Mouse (Mus musculus) stomach, embryonic 14.5 days (tissue): ENCODE measurements around the gene Zdhhc5. TPM values are rescaled to one million over a fixed set of nuclear protein-coding genes. Genes with fewer than 3 reads are reported as not detected.

Source experiments
- ATAC-seq: fragments of 200-750 bp; cut with Nextera tagmentation; 2 replicates; pipeline ENCODE4 v1.8.0; 2017; ENCODE audit warnings: low read depth, moderate TSS enrichment; ENCODE audit not compliant: insufficient number of reproducible peaks, insufficient read depth, low FRiP score
- H3K27ac ChIP-seq: fragments of 300-500 bp; sonication (generic); 2 replicates; pipeline ENCODE4 v1.5.1; 2014; ENCODE audit warnings: mild to moderate bottlenecking, low read length, moderate library complexity, mixed read lengths
- H3K27me3 ChIP-seq: fragments of 300-500 bp; sonication (generic); 2 replicates; pipeline ENCODE4 v1.6.1; 2014; ENCODE audit warnings: low read length, control low read depth, mixed read lengths; ENCODE audit not compliant: control insufficient read depth, insufficient read depth
- H3K36me3 ChIP-seq: fragments of 300-500 bp; sonication (generic); 2 replicates; pipeline ENCODE4 v1.6.1; 2014; ENCODE audit warnings: mild to moderate bottlenecking, control low read depth, low read length, moderate library complexity, mixed read lengths; ENCODE audit not compliant: control insufficient read depth, insufficient read depth
- H3K4me1 ChIP-seq: fragments of 300-500 bp; sonication (generic); 2 replicates; pipeline ENCODE4 v1.6.1; 2014; ENCODE audit warnings: low read length, control low read depth, mixed read lengths; ENCODE audit not compliant: control insufficient read depth, insufficient read depth
- H3K4me2 ChIP-seq: fragments of 300-500 bp; sonication (generic); replicated peaks from 2 replicates; pipeline ENCODE4 v1.6.1; 2014; ENCODE audit warnings: low read depth, low read length, control low read depth
- H3K4me3 ChIP-seq: fragments of 300-500 bp; sonication (generic); 2 replicates; pipeline ENCODE4 v1.5.1; 2014; ENCODE audit warnings: low read depth, low read length, control low read depth
- H3K9ac ChIP-seq: fragments of 300-500 bp; sonication (generic); replicated peaks from 2 replicates; pipeline ENCODE4 v1.6.1; 2014; ENCODE audit warnings: low read depth, mild to moderate bottlenecking, control low read depth, low read length, moderate library complexity, mixed read lengths
- H3K9me3 ChIP-seq: fragments of 300-500 bp; sonication (generic); 2 replicates; pipeline ENCODE4 v1.6.1; 2016; ENCODE audit warnings: low read depth, low read length, control low read depth; ENCODE audit not compliant: control insufficient read depth
- WGBS: fragments of 180-500 bp; shearing (Covaris S2); extraction: QIAGEN DNeasy Blood & Tissue Kit; methylation state at CpG from one replicate; pipeline ENCODE4 v1.1.7; 2014; 5-methylcytosine and 5-hydroxymethylcytosine counted together
- polyA plus RNA-seq: library from polyadenylated mRNA; unstranded; fragments of >200 nt; fragmentation: Nextera tagmentation; extraction: Ambion mirVana; gene quantifications from 2 replicates; pipeline ENCODE4 v1.2.1, GENCODE M21; 2014

Zdhhc5 gene
- polyA plus RNA-seq, 1 experiment from 2014 or later, result 35.9 TPM

DNA sequence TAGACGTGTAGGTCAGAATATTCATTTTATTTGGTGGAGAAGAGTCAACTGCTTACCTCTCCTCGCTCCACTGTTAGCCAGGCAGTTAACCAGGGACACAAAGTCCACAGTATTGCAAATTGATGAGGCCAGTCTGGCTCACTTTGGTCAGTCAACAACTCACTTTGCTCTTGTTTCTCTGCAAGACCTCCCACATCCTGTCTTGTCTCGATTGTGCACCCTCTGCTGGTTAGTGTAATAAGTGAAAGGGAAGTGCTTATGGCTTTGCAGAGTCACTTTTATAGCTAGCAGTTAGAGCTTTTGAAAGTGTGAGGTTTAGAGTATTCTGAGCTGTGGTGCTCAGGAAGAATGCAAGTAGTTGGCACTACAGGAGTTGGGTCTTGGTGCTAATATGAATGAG lies 54.7 kb downstream of the Zdhhc5 start:
- Histone ChIP-seq H3K4me1 (no peaks in the 10 kb centered on the region), H3K36me3 (no peaks in the 10 kb centered on the region), H3K4me3 (no peak overlapping the region), H3K27ac (no peak overlapping the region), H3K4me2 (no peak overlapping the region), H3K9me3 (no peaks in the 10 kb centered on the region), H3K9ac (no peak overlapping the region), H3K27me3 (no peaks in the 10 kb centered on the region)
- WGBS, result 64% methylated on average over 3 of the region's 3 CpGs
- no peak for ATAC-seq

DNA sequence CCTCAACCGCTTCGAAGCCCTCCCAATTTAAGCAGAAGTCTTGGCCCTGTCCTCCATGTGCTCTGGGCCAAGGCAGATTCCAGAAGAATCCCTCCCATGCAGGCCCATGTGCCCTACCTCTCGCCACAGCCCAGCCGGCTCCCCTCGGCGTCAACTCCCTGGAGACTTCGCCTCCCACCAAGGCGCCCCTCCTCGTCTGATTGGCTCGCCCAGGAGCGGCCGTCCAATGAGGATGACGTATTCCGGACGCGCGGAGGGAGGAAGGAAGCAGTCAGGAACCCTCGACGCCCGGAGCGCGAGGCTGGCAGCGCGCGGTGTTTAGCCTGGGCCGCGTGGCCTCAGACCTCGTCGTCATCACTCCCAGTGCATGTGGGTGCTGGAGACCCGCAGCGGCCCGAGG lies 56.2 kb downstream of the Zdhhc5 start, which contains the start of gene Btbd18:
Btbd18 (plus strand) TSS at position 274 of the 400 bp plus-strand sequence.
- Histone ChIP-seq H3K4me3 (no peak within 1 kb of the TSS), H3K4me2 (no peak within 1 kb of the TSS), H3K4me1 (no peaks in the 10 kb centered on the region), H3K9ac (no peak within 1 kb of the TSS), H3K36me3 (no peaks in the 10 kb centered on the region), H3K9me3 (no peaks in the 10 kb centered on the region), H3K27ac (no peak within 1 kb of the TSS), H3K27me3 (no peaks in the 10 kb centered on the region)
- no peak for ATAC-seq
- WGBS, result 93% methylated on average over 32 of the region's 32 CpGs

GRCm38 (mm10) chr2:84655864-84656263 lies 59.1 kb downstream of the Zdhhc5 start:
- Histone ChIP-seq H3K27ac (no peak overlapping the region), H3K4me3 (no peak overlapping the region), H3K9ac (no peak overlapping the region), H3K4me1 (no peaks in the 10 kb centered on the region; the same call in 1 of the 2 replicates), H3K9me3 (no peaks in the 10 kb centered on the region), H3K4me2 (no peak overlapping the region), H3K36me3 (no peaks in the 10 kb centered on the region), H3K27me3 (no peaks in the 10 kb centered on the region)
- WGBS, result 81% methylated on average over 1 of the region's 1 CpGs
- no peak for ATAC-seq

DNA sequence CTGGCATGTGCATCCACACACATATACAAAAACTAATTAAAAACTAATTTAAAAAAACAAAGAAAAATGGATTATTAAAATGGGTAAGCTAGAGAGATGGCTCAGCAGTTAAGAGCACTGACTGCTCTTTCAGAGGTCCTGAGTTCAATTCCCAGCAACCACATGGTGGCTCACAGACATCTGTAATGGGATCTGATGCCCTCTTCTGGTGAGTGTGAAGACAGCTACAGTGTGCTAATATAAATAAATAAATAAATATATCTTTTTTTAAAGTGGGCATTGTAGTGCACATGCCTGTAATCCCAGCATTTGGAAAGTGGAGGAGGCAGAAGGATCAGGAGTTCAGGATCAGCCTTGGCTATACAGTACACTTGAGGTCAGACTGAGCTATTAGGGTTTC lies 61.6 kb downstream of the Zdhhc5 start:
- no peak overlapping the region for H3K4me2 ChIP-seq
- H3K9me3 ChIP-seq, result no peaks in the 10 kb centered on the region
- no peak overlapping the region for H3K4me3 ChIP-seq
- H3K4me1 ChIP-seq, result no peaks in the 10 kb centered on the region; the same call in 1 of the 2 replicates
- H3K36me3 ChIP-seq, result no peaks in the 10 kb centered on the region
- no peak overlapping the region for H3K27ac ChIP-seq
- no peak overlapping the region for H3K9ac ChIP-seq
- H3K27me3 ChIP-seq, result no peaks in the 10 kb centered on the region
- ATAC-seq, result no peak

- Histone ChIP-seq H3K9me3 (no peaks in the 10 kb centered on the region), H3K4me3 (peak within 1 kb of the TSS; percentile 63), H3K9ac (peak within 1 kb of the TSS; percentile 71), H3K27me3 (no peaks in the 10 kb centered on the region), H3K27ac (peak within 1 kb of the TSS; percentile 97), H3K4me2 (peak within 1 kb of the TSS; percentile 74), H3K36me3 (no peaks in the 10 kb centered on the region), H3K4me1 (peaks cover 7% of the 10 kb centered on the region; the same call in 1 of the 2 replicates)
- under 1% methylated on average over 15 of the region's 15 CpGs for WGBS
- peak; percentile 97 for ATAC-seq
Measured at GRCm38 (mm10) chr2:84650464-84651195, 64.3 kb downstream of the Zdhhc5 start, which contains the start of gene Ctnnd1. TSS of gene Ctnnd1 (minus strand) at chr2:84650765.

GRCm38 (mm10) chr2:84649674-84650073 lies 65.3 kb downstream of the Zdhhc5 start:
- no peaks in the 10 kb centered on the region for H3K27me3 ChIP-seq
- peak overlapping the region; percentile 97 for H3K27ac ChIP-seq
- peak overlapping the region; percentile 74 for H3K4me2 ChIP-seq
- H3K9ac ChIP-seq, result peak overlapping the region; percentile 71
- WGBS, result under 1% methylated on average over 10 of the region's 10 CpGs
- peak overlapping the region; percentile 63 for H3K4me3 ChIP-seq
- H3K4me1 ChIP-seq, result peaks cover 7% of the 10 kb centered on the region; the same call in 1 of the 2 replicates
- ATAC-seq, result no peak
- no peaks in the 10 kb centered on the region for H3K9me3 ChIP-seq
- H3K36me3 ChIP-seq, result no peaks in the 10 kb centered on the region

DNA sequence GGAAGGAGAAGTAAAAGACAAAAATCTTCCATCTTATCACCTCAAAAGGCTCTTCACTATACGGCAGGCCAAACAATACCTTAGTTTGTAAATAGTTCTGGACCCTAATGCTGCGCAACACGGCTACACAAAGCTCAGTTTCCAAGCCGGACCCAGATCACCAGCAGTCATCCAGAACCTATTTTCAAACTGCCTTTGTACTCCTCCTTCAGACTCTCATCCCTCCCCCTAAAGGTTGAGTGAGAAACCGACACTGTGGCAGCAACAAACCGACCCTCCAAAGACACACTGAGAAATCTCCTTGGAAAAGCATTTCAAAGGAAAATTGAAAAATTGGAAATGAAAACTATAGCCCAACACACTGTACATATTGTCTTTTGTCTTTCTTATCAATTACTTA lies 66.6 kb downstream of the Zdhhc5 start:
- peak overlapping the region; percentile 63 for H3K4me3 ChIP-seq
- ATAC-seq, result no peak
- peaks cover 7% of the 10 kb centered on the region; the same call in 1 of the 2 replicates for H3K4me1 ChIP-seq
- H3K9me3 ChIP-seq, result no peaks in the 10 kb centered on the region
- WGBS, result 27% methylated on average over 6 of the region's 6 CpGs
- peak overlapping the region; percentile 38; the same call in 1 of the 2 replicates for H3K9ac ChIP-seq
- H3K27ac ChIP-seq, result no peak overlapping the region
- H3K4me2 ChIP-seq, result peak overlapping the region; percentile 74
- H3K27me3 ChIP-seq, result no peaks in the 10 kb centered on the region
- no peaks in the 10 kb centered on the region for H3K36me3 ChIP-seq

DNA sequence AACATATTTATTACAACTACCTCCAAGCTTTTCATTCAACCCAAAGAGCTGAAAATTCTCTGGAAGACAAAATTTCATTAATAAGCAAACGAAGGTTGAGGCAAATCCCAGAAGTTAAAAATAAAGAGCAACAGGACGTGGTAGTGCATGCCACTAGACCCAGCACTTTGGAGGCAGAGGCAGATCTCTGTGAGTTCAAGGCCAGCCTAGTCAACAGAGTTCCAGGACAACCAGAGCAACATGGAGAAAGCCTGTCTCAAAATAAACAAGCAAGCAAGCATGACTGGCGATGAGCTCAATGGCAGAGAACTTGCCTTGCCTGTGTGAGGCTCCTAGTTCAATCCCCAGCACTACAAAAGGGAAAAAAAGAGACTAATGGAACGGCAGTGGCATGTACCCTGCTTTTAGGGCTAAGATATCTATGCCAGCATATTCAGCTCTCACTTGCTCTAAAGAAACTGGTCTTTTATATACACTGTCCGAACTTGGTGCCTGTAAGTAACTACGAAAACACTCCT lies 67.9 kb downstream of the Zdhhc5 start:
- 94% methylated on average over 6 of the region's 6 CpGs for WGBS
- Histone ChIP-seq H3K4me3 (no peak overlapping the region), H3K4me2 (peak overlapping the region; percentile 74; the same call in 1 of the 2 replicates)

More for the DNA sequence above, 67.9 kb downstream of the Zdhhc5 start:
- Histone ChIP-seq H3K27me3 (no peaks in the 10 kb centered on the region), H3K27ac (no peak overlapping the region), H3K9me3 (no peaks in the 10 kb centered on the region), H3K4me1 (peaks cover 7% of the 10 kb centered on the region; the same call in 1 of the 2 replicates), H3K9ac (no peak overlapping the region), H3K36me3 (no peaks in the 10 kb centered on the region)
- no peak for ATAC-seq
